Comparison of ENCODE assay signal across 23 mouse cellular contexts in genomic region chr13:21998412-21998811, GRCm38 (mm10). TPM values are rescaled to one million over a fixed set of nuclear protein-coding genes. Genes with fewer than 3 reads are reported as not detected.
"Had no signal": no experiment of that assay in that cellular context is flagged by ENCODE, and none has a peak within 500 bp of the region (broad histone marks: within the 10 kb centered on the region; RNA-seq: fewer than 3 reads in every experiment).

No protein-coding gene starts in this region.

- H3K27ac ChIP-seq: lung, embryonic 15.5 days; macrophage; midbrain, embryonic 12.5 days; neural tube, embryonic 12.5 days; stomach, embryonic 15.5 days; stomach, postnatal 0 days had no signal

- H3K4me3 ChIP-seq: lung, embryonic 15.5 days; megakaryocyte, embryonic 14.5 days; midbrain, embryonic 12.5 days; neural tube, embryonic 12.5 days; stomach, embryonic 15.5 days had no signal

- H3K36me3 ChIP-seq: lung, embryonic 15.5 days; midbrain, embryonic 12.5 days; neural tube, embryonic 12.5 days; stomach, embryonic 15.5 days had no signal

- ATAC-seq: liver, postnatal 0 days; lung, postnatal 0 days had no signal

- H3K4me2 ChIP-seq: midbrain, embryonic 12.5 days; neural tube, embryonic 12.5 days; stomach, embryonic 15.5 days had no signal

- DNase-seq: liver, postnatal 0 days; lung, adult 2 months; lung, postnatal 14 days; lung, postnatal 36 days; midbrain, embryonic 14.5 days; right cerebral cortex, postnatal 14 days; thymus, adult 2 months; thymus, postnatal 25 days; thymus, postnatal 4 days had no signal

- H3K9me3 ChIP-seq: lung, embryonic 15.5 days; megakaryocyte, embryonic 14.5 days; midbrain, embryonic 12.5 days; neural tube, embryonic 12.5 days; stomach, embryonic 15.5 days had no signal

- H3K9ac ChIP-seq: liver, postnatal 0 days; lung, embryonic 15.5 days; midbrain, embryonic 12.5 days; neural tube, embryonic 12.5 days; stomach, embryonic 15.5 days had no signal

RNA-seq across cellular contexts. Expression of gene Prss16, which starts 11.1 kb away (rescaled TPM):
- total RNA-seq: monocyte, adult 5-6 weeks had no signal
- polyA plus RNA-seq: midbrain, embryonic 12.5 days; midbrain, embryonic 14.5 days; midbrain, postnatal 0 days; neural tube, embryonic 12.5 days; neural tube, embryonic 14.5 days had no signal

RNA-seq across cellular contexts. Expression of gene Pom121l2, which starts 17.4 kb away (rescaled TPM):
- total RNA-seq: monocyte, adult 5-6 weeks; neutrophil, adult 5-6 weeks had no signal
- polyA plus RNA-seq: liver, postnatal 0 days; lung, adult 2 months; lung, postnatal 0 days; macrophage; midbrain, embryonic 12.5 days; midbrain, embryonic 14.5 days; midbrain, postnatal 0 days; neural tube, embryonic 12.5 days; neural tube, embryonic 14.5 days; spleen, adult 2 months; stomach, postnatal 0 days; urinary bladder, adult 2 months had no signal

RNA-seq across cellular contexts. Expression of gene Hist1h2ah, which starts 37.0 kb away (rescaled TPM):
- total RNA-seq: monocyte, adult 5-6 weeks had no signal
- polyA plus RNA-seq: macrophage; midbrain, embryonic 14.5 days; neural tube, embryonic 14.5 days; stomach, postnatal 0 days; urinary bladder, adult 2 months had no signal

RNA-seq across cellular contexts. Expression of gene Hist1h2bk, which starts 37.3 kb away (rescaled TPM):
- polyA plus RNA-seq: macrophage; midbrain, postnatal 0 days; neural tube, embryonic 14.5 days had no signal
